Mouse (Mus musculus) midbrain, embryonic 10.5 days (tissue): ENCODE data around the gene Timm50. TPM values are rescaled to one million over a fixed set of nuclear protein-coding genes. Genes with fewer than 3 reads are reported as not detected.

Source experiments
- polyA plus RNA-seq: library from polyadenylated mRNA; unstranded; fragments of >200 nt; fragmentation: Nextera tagmentation; extraction: Ambion mirVana; gene quantifications from 2 replicates; pipeline ENCODE4 v1.2.1, GENCODE M21; 2016

The Timm50 gene
- polyA plus RNA-seq, 1 experiment from 2014 or later = 249 TPM

Other genes starting within 250 kb of the Timm50 start
- gene Fcgbp, start 240.8 kb downstream of the Timm50 start, polyA plus RNA-seq = 0.15 and 0.20 TPM in 2 replicates
- gene 9530053A07Rik, start 182.6 kb downstream of the Timm50 start, polyA plus RNA-seq = 0.05 and 0.17 TPM in 2 replicates
- 136 and 158 TPM in 2 replicates for gene Fbl, start 142.4 kb downstream of the Timm50 start, polyA plus RNA-seq
- 13.5 and 16.9 TPM in 2 replicates for gene Dyrk1b, start 132.6 kb downstream of the Timm50 start, polyA plus RNA-seq
- 1.9 and 2.0 TPM in 2 replicates for gene Eid2, start 44.2 kb downstream of the Timm50 start, polyA plus RNA-seq
- gene Eid2b, start 34.3 kb downstream of the Timm50 start, polyA plus RNA-seq = 11.9 and 15.3 TPM in 2 replicates
- 0.46 and 1.4 TPM in 2 replicates for gene Selenov, start 20.9 kb downstream of the Timm50 start, polyA plus RNA-seq
- 39.0 and 61.2 TPM in 2 replicates for gene Dll3, start 9.8 kb downstream of the Timm50 start, polyA plus RNA-seq
- gene Supt5, start 26.7 kb upstream of the Timm50 start, polyA plus RNA-seq = 113 and 122 TPM in 2 replicates
- gene Rps16, start 38.6 kb upstream of the Timm50 start, polyA plus RNA-seq = 726 and 912 TPM in 2 replicates
- 69.7 and 82.9 TPM in 2 replicates for gene Plekhg2, start 60.5 kb upstream of the Timm50 start, polyA plus RNA-seq
- gene Zfp36, start 68.2 kb upstream of the Timm50 start, polyA plus RNA-seq = 4.6 and 5.1 TPM in 2 replicates
- 58.9 and 61.0 TPM in 2 replicates for gene Med29, start 80.6 kb upstream of the Timm50 start, polyA plus RNA-seq
- gene Paf1, start 80.9 kb upstream of the Timm50 start, polyA plus RNA-seq = 89.8 and 90.8 TPM in 2 replicates
- 6.3 and 8.1 TPM in 2 replicates for gene Gmfg, start 125.4 kb upstream of the Timm50 start, polyA plus RNA-seq
- 3.6 and 3.7 TPM in 2 replicates for gene Lrfn1, start 139.9 kb upstream of the Timm50 start, polyA plus RNA-seq
- not detected in 2 replicates for gene Ifnl2, start 198.4 kb upstream of the Timm50 start, polyA plus RNA-seq
- not detected in 2 replicates for gene Ifnl3, start 210.8 kb upstream of the Timm50 start, polyA plus RNA-seq
- gene Sycn, start 228.8 kb upstream of the Timm50 start, polyA plus RNA-seq = not detected in 2 replicates
- gene Nccrp1, start 235.2 kb upstream of the Timm50 start, polyA plus RNA-seq = 0.14 and 0.20 TPM in 2 replicates